Mouse (Mus musculus) megakaryocyte, embryonic 14.5 days (primary cell): Measurements from ENCODE around the gene Slc39a11. TPM values are rescaled to one million over a fixed set of nuclear protein-coding genes. Genes with fewer than 3 reads are reported as not detected.

Source experiments
- H3K27me3 ChIP-seq: replicated peaks from 2 replicates; pipeline ENCODE3; 2012; ENCODE audit warnings: inconsistent platforms
- H3K36me3 ChIP-seq: replicated peaks from 2 replicates; pipeline ENCODE3; 2012; ENCODE audit warnings: low read length, inconsistent platforms, mixed read lengths
- H3K4me1 ChIP-seq: 2 replicates; pipeline ENCODE4 v1.6.1; 2012; ENCODE audit warnings: inconsistent platforms
- H3K4me3 ChIP-seq: replicated peaks from 2 replicates; pipeline ENCODE3; 2012; ENCODE audit warnings: moderate library complexity, mild to moderate bottlenecking, inconsistent platforms
- H3K9me3 ChIP-seq: 2 replicates; pipeline ENCODE4 v1.6.1; 2012; ENCODE audit warnings: inconsistent platforms
- FLI1 ChIP-seq: IDR thresholded peaks from 2 replicates; pipeline ENCODE4 v1.6.1; 2012; ENCODE audit warnings: low read length, inconsistent platforms, mixed read lengths
- GATA1 ChIP-seq: IDR thresholded peaks from 3 replicates; pipeline ENCODE4 v1.6.1; 2012; ENCODE audit warnings: mixed read lengths, low read length, inconsistent platforms, borderline replicate concordance
- polyA plus RNA-seq: library from polyadenylated mRNA; stranded (reverse); fragments of >175 nt; gene quantifications from 2 replicates; pipeline ENCODE4 v1.2.3, GENCODE M21; 2012; ENCODE audit warnings: low replicate concordance; ENCODE audit not compliant: insufficient read depth

Gene Slc39a11
- polyA plus RNA-seq, 1 experiment, result 20.6 TPM

DNA sequence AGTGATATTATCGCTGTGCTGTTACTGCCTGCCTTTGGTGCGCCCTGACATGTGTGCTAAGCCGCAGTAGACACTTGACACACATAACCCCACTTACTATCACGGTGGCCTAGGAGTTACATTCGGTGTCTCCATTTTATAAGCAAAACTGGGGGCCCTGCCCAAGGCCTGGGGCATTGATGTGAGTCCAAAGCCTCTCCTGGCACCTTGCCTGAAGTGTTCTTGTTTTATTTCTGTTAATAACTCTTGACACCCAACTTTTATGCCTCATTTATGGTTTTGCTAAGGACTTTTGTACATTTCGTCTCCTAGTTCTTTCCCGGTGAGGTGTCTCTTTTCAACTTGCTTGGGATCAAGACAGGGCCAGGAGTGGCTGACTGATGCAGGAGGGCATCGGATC lies 373.4 kb downstream of the Slc39a11 start:
- H3K9me3 ChIP-seq, result peaks cover 10% of the 10 kb centered on the region
- H3K36me3 ChIP-seq, result no peaks in the 10 kb centered on the region
- H3K4me3 ChIP-seq, result no peak overlapping the region
- H3K4me1 ChIP-seq, result no peaks in the 10 kb centered on the region
- TF ChIP-seq GATA1, result no peak
- TF ChIP-seq FLI1, result no peak
- no peaks in the 10 kb centered on the region for H3K27me3 ChIP-seq

DNA sequence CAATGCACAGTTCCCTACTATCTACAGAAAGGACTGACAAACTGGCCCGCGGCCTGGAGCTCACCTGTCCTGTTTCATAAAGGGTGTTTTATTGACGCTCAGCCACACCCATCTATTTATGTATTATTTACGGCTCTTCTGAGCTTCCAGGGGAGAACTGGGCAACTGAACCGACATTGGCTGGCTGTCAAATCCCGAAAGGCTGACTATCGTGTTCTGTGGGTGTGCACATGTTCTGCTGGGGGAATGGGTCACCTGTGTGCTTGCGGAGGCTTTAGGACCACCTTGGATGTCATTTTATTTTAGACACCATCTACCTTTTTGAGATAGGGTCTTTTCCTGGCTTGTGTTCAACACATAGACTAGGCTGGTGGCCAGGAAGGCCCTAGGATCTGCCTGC lies 375.8 kb downstream of the Slc39a11 start:
- TF ChIP-seq GATA1, result no peak
- TF ChIP-seq FLI1, result no peak
- H3K36me3 ChIP-seq, result no peaks in the 10 kb centered on the region
- H3K4me1 ChIP-seq, result no peaks in the 10 kb centered on the region
- no peaks in the 10 kb centered on the region for H3K27me3 ChIP-seq
- no peak overlapping the region for H3K4me3 ChIP-seq
- peaks cover 23% of the 10 kb centered on the region for H3K9me3 ChIP-seq

- H3K9me3 ChIP-seq, result peaks cover 34% of the 10 kb centered on the region
- TF ChIP-seq FLI1 (no peak), GATA1 (no peak)
- H3K4me3 ChIP-seq, result no peak overlapping the region
Measured at GRCm38 (mm10) chr11:113271857-113272256, 378.0 kb downstream of the Slc39a11 start.

DNA sequence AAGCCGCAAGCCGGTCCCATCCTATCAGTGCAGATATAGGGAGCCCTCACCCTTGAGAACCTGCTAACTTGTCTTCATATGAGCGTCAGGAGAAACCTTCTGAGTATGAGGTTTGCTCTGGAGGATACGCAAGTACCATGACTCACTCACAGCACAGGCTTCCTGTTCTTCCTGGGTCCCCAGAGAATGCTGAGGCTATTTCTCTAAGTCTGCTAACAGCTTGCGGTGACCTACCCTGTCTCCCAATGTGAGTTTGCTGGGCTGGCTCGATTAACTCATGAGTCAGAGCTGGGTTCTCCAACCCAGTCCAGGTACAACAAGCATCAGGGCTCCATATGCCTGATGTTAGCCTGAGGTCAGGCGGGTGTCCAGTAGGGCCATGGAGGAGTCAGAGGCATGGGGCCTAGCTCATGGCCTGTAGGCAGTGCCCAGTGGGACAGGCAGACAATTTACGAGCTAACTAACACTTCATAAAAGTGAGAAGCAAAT lies 381.0 kb downstream of the Slc39a11 start:
- H3K4me1 ChIP-seq, result no peaks in the 10 kb centered on the region; the same call in 1 of the 2 replicates
- H3K4me3 ChIP-seq, result no peak overlapping the region
- H3K36me3 ChIP-seq, result no peaks in the 10 kb centered on the region
- TF ChIP-seq FLI1 (no peak), GATA1 (no peak)
- H3K9me3 ChIP-seq, result peaks cover 34% of the 10 kb centered on the region
- H3K27me3 ChIP-seq, result no peaks in the 10 kb centered on the region

More at GRCm38 (mm10) chr11:113271857-113272256, 378.0 kb downstream of the Slc39a11 start:
- no peaks in the 10 kb centered on the region for H3K27me3 ChIP-seq
- H3K4me1 ChIP-seq, result no peaks in the 10 kb centered on the region; the same call in 1 of the 2 replicates
- H3K36me3 ChIP-seq, result no peaks in the 10 kb centered on the region

- no peaks in the 10 kb centered on the region; the same call in 1 of the 2 replicates for H3K4me1 ChIP-seq
- TF ChIP-seq GATA1 (no peak), FLI1 (no peak)
- peaks cover 34% of the 10 kb centered on the region for H3K9me3 ChIP-seq
- no peak overlapping the region for H3K4me3 ChIP-seq
- H3K36me3 ChIP-seq, result no peaks in the 10 kb centered on the region
- no peaks in the 10 kb centered on the region for H3K27me3 ChIP-seq
Measured at GRCm38 (mm10) chr11:113267516-113268230, 382.2 kb downstream of the Slc39a11 start.

GRCm38 (mm10) chr11:113266706-113267105 lies 383.2 kb downstream of the Slc39a11 start:
- Histone ChIP-seq H3K4me1 (no peaks in the 10 kb centered on the region; the same call in 1 of the 2 replicates), H3K9me3 (peaks cover 30% of the 10 kb centered on the region), H3K27me3 (no peaks in the 10 kb centered on the region), H3K36me3 (no peaks in the 10 kb centered on the region), H3K4me3 (peak overlapping the region; percentile 5)
- no peak for TF ChIP-seq FLI1
- no peak for TF ChIP-seq GATA1

DNA sequence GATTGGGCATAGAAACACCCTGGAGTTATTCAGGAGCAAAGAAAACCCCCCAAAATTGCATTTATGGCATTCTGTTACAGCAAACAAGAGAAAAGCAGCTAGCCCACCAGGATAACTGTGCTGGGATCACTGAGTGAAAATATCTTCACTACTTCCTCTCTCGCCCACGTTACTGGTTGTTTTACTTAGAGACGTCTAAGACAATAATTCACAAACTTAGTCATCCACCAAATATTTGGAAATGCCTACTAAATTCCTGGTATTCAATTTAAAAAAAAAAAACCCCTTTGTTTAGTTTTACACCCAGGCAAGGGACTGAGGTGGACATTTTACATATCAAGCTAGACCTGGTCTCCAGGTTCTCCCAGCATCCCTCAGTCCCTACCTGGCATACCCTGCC lies 384.3 kb downstream of the Slc39a11 start:
- Histone ChIP-seq H3K4me1 (no peaks in the 10 kb centered on the region; the same call in 1 of the 2 replicates), H3K4me3 (no peak overlapping the region), H3K9me3 (peaks cover 28% of the 10 kb centered on the region), H3K27me3 (no peaks in the 10 kb centered on the region), H3K36me3 (no peaks in the 10 kb centered on the region)
- TF ChIP-seq GATA1 (no peak), FLI1 (no peak)

GRCm38 (mm10) chr11:113263971-113264370 lies 385.9 kb downstream of the Slc39a11 start:
- Histone ChIP-seq H3K27me3 (no peaks in the 10 kb centered on the region), H3K9me3 (peaks cover 27% of the 10 kb centered on the region), H3K4me3 (no peak overlapping the region), H3K36me3 (no peaks in the 10 kb centered on the region), H3K4me1 (no peaks in the 10 kb centered on the region; the same call in 1 of the 2 replicates)
- TF ChIP-seq FLI1 (no peak), GATA1 (no peak)

DNA sequence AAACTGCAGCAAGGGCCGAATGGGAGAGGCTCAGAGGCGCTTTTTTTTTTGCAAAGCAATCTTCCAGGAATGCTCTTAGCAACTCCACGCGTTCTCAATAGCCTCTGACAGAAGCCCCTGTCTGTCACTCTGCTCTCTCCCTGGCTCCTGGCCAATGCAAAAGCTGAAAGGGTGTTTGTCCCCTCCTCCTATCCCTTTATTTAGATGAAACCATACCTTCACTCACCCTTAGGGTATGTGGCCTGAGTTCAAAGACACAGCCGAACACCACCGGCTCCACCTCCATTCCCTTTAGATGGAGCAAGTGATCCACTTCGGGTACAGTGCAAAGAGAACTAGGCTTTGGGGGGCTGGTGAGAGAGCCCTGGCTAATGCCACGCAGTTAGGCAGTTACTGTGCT lies 387.8 kb downstream of the Slc39a11 start:
- no peaks in the 10 kb centered on the region for H3K27me3 ChIP-seq
- H3K36me3 ChIP-seq, result no peaks in the 10 kb centered on the region
- H3K4me1 ChIP-seq, result no peaks in the 10 kb centered on the region; the same call in 1 of the 2 replicates
- TF ChIP-seq FLI1, result no peak
- TF ChIP-seq GATA1, result no peak
- no peak overlapping the region for H3K4me3 ChIP-seq
- peaks cover 14% of the 10 kb centered on the region for H3K9me3 ChIP-seq

GRCm38 (mm10) chr11:113261421-113261820 lies 388.5 kb downstream of the Slc39a11 start:
- no peaks in the 10 kb centered on the region; the same call in 1 of the 2 replicates for H3K4me1 ChIP-seq
- H3K27me3 ChIP-seq, result no peaks in the 10 kb centered on the region
- H3K36me3 ChIP-seq, result no peaks in the 10 kb centered on the region
- H3K4me3 ChIP-seq, result no peak overlapping the region
- H3K9me3 ChIP-seq, result peaks cover 10% of the 10 kb centered on the region
- TF ChIP-seq GATA1, result no peak
- TF ChIP-seq FLI1, result no peak
